Mouse (Mus musculus) spleen, adult 2 months (tissue): Measurements from ENCODE around the gene Gm9745.
"Not testable (repeated sequence)": the region's sequence is repeated elsewhere in the genome, so short reads cannot be mapped to it uniquely, and the experiment has no call there.

Source experiments
- CTCF ChIP-seq: fragments of 200-500 bp; IDR thresholded peaks from 2 replicates; pipeline ENCODE4 v1.5.1; 2011; ENCODE audit warnings: mild to moderate bottlenecking, inconsistent platforms; ENCODE audit not compliant: insufficient read depth, insufficient read length, insufficient replicate concordance; ENCODE audit errors: extremely low read depth
- POLR2A ChIP-seq: fragments of 200-500 bp; IDR thresholded peaks from 2 replicates; pipeline ENCODE4 v1.6.1; 2011; ENCODE audit warnings: low read depth, low read length, inconsistent platforms

DNA sequence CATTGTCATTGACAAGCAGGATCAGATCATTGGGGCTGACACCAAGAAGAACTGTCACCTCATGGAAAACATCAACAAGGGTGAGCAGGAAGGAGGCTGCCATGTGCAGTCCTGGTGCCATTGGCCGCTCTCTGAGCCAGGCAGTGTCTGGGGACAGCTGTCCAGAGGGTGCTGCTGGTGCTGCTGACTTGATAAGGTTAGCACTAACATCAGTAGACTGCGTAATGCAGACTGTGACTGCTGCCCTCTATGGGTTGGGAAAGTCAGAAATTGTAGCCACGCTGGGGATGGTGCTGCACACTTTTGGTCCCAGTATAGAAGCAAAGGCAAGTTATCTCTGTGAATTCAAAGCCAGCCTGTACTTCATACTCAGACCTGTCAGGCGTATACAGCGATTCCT is 8.8 kb upstream of the Gm9745 start:
- TF ChIP-seq POLR2A, CTCF: not testable (repeated sequence)
